Mouse (Mus musculus): ENCODE results near the gene Ankrd10. TPM values are rescaled to one million over a fixed set of nuclear protein-coding genes. Genes with fewer than 3 reads are reported as not detected.

Ankrd10 gene
- polyA plus RNA-seq (2012; rRNA removed) = 166 and 179 TPM in 2 replicates

GRCm38 (mm10) chr8:11635611-11636081 is at the start of gene Ankrd10:
Ankrd10 (minus strand) TSS chr8:11635757.

Other genes starting within 250 kb of the Ankrd10 start
- gene Rab20, start 157.0 kb downstream of the Ankrd10 start, polyA plus RNA-seq (2012; rRNA removed) = 1.1 and 1.8 TPM in 2 replicates
- gene Naxd, start 138.3 kb downstream of the Ankrd10 start, polyA plus RNA-seq (2012; rRNA removed) = 129 and 138 TPM in 2 replicates
- gene Cars2, start 85.0 kb downstream of the Ankrd10 start, polyA plus RNA-seq (2012; rRNA removed) = 53.1 and 57.7 TPM in 2 replicates
- 78.6 and 91.9 TPM in 2 replicates for gene Ing1, start 80.2 kb downstream of the Ankrd10 start, polyA plus RNA-seq (2012; rRNA removed)
- 0.11 TPM in 1 of 2 replicates, not detected in the other for gene 1700016D06Rik, start 65.3 kb upstream of the Ankrd10 start, polyA plus RNA-seq (2012; rRNA removed)
- 86.6 and 92.3 TPM in 2 replicates for gene Arhgef7, start 92.0 kb upstream of the Ankrd10 start, polyA plus RNA-seq (2012; rRNA removed)
- gene Tex29, start 204.7 kb upstream of the Ankrd10 start, polyA plus RNA-seq (2012; rRNA removed) = 0.21 TPM in 2 replicates

Measured in central nervous system, embryonic 14 days (tissue).